Mouse (Mus musculus): Measurements from ENCODE around the gene Inhbe. TPM values are rescaled to one million over a fixed set of nuclear protein-coding genes. Genes with fewer than 3 reads are reported as not detected.

The Inhbe gene
- total and polyA plus RNA-seq, 3 experiments: 0.01 to 0.11 TPM; not detected in 1

GRCm38 (mm10) chr10:127340577-127341359 is 13.4 kb downstream of the Inhbe start:
- Histone ChIP-seq H3K27me3 (ENCODE audit: insufficient read depth, low read length) (peaks cover 56% of the 10 kb centered on the region), H3K4me1 (ENCODE audit: insufficient read depth, low read depth, low read length) (peaks cover 65% of the 10 kb centered on the region), H3K9me3 (replicated peaks) (peaks cover 6% of the 10 kb centered on the region), H3K36me3 (replicated peaks) (no peaks in the 10 kb centered on the region), H3K4me3 (ENCODE audit: low read depth, low read length) (peak overlapping the region; percentile 54; the same call in 1 of the 2 replicates)
- DNase-seq (ENCODE audit: low spot score): no peak
- no peak for TF ChIP-seq POLR2AphosphoS5 (IDR thresholded peaks at IDR 0.05; ENCODE audit: insufficient replicate concordance, low read depth, low read length)
- ATAC-seq (ENCODE audit: extremely low read depth, insufficient number of reproducible peaks, low FRiP score, poor library complexity, severe bottlenecking): no peak

GRCm38 (mm10) chr10:127339683-127340576 is 14.3 kb downstream of the Inhbe start:
- ATAC-seq (ENCODE audit: extremely low read depth, insufficient number of reproducible peaks, low FRiP score, poor library complexity, severe bottlenecking) (no peak), DNase-seq (ENCODE audit: low spot score) (no peak)
- H3K9me3 ChIP-seq (replicated peaks): peaks cover 3% of the 10 kb centered on the region
- H3K4me1 ChIP-seq (ENCODE audit: insufficient read depth, low read depth, low read length): peaks cover 67% of the 10 kb centered on the region
- H3K4me3 ChIP-seq (ENCODE audit: low read depth, low read length): peak overlapping the region; percentile 71
- TF ChIP-seq POLR2AphosphoS5 (IDR thresholded peaks at IDR 0.05; ENCODE audit: insufficient replicate concordance, low read depth, low read length) (no peak), CTCF (IDR thresholded peaks at IDR 0.05; ENCODE audit: low read depth, low read length) (no peak), TAL1 (conservative IDR thresholded peaks at IDR 0.05; ENCODE audit: low read depth, low read length) (no peak), GATA2 (IDR thresholded peaks at IDR 0.05; ENCODE audit: borderline replicate concordance, low read depth, low read length) (no peak), GATA1 (IDR thresholded peaks at IDR 0.05; ENCODE audit: borderline replicate concordance, low read length) (no peak)
- H3K36me3 ChIP-seq (replicated peaks): no peaks in the 10 kb centered on the region
- H3K27me3 ChIP-seq (ENCODE audit: insufficient read depth, low read length): peaks cover 54% of the 10 kb centered on the region

DNA sequence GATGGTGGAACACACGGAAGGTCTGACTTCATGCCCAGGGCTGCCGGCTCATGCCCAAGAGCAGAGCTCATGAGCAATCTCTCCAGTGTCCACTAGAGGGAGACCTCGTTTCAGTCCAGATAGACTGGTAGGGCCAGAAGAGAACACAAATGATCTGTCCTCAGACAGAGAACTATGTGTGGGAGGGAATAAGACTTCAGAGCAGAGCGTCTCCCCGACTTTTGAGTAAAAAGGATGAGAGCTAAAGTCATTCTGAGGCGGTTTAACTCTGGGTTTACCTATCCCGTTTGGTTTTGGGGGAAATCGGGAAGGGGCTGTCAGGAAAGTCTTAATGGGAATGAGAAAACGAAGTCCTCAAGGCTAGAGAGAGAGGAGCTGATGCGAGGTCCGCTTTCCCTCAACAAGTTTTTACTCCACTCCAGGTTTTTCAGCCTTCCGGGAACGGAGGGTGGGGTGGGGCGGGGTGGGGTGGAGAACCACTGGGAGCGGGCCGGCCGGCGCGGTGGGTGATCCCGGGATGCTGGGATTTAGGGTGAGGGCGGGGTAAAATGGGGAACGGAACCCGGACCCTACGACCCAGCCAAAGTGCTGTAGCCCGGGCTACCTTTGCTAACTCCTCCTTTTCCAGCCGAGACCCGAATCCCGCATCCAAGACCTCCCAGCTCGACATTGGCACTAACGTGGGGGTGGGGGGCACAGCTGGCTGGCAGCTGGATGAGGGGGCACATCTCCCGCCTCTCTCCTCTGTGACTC is 15.1 kb downstream of the Inhbe start:
- peak overlapping the region; percentile 71 for H3K4me3 ChIP-seq (ENCODE audit: low read depth, low read length)
- no peaks in the 10 kb centered on the region for H3K9me3 ChIP-seq (replicated peaks)
- no peak for TF ChIP-seq GATA1 (IDR thresholded peaks at IDR 0.05; ENCODE audit: borderline replicate concordance, low read length)
- no peak for TF ChIP-seq TAL1 (conservative IDR thresholded peaks at IDR 0.05; ENCODE audit: low read depth, low read length)
- TF ChIP-seq POLR2AphosphoS5 (IDR thresholded peaks at IDR 0.05; ENCODE audit: insufficient replicate concordance, low read depth, low read length): no peak
- peak; percentile 77 for TF ChIP-seq CTCF (IDR thresholded peaks at IDR 0.05; ENCODE audit: low read depth, low read length)
- TF ChIP-seq GATA2 (IDR thresholded peaks at IDR 0.05; ENCODE audit: borderline replicate concordance, low read depth, low read length): no peak
- DNase-seq (ENCODE audit: low spot score) (peak; percentile 84), ATAC-seq (ENCODE audit: extremely low read depth, insufficient number of reproducible peaks, low FRiP score, poor library complexity, severe bottlenecking) (peak; percentile 75)
- H3K4me1 ChIP-seq (ENCODE audit: insufficient read depth, low read depth, low read length): peaks cover 67% of the 10 kb centered on the region
- peaks cover 48% of the 10 kb centered on the region for H3K27me3 ChIP-seq (ENCODE audit: insufficient read depth, low read length)
- H3K36me3 ChIP-seq (replicated peaks): no peaks in the 10 kb centered on the region

DNA sequence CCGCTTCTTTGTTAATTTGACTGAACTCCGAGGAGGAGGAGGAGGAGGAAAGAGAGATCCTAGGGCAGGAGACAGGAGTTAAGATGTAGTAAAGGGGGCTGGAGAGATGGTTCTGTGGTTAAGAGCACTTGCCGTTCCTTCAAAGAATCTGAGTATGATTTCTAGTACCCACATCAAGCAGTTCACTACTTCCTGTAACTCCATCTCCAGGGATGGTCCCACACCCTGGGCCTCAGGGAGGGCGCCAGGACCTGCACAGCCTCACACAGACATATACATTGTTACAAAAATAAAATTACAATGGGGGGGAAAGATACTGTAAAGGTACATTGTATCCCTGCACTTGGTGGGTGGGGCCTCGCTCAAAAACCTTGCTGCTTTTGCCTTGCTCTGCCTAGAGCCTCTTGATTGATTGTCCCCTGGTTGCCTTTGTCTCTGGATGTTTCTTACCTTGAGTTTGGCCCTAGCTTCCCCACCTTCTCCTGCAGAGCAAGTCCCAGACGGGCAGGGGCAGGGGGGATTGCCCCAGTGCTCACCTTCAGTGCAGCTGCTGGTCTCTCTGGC is 16.6 kb downstream of the Inhbe start:
- Histone ChIP-seq H3K27me3 (ENCODE audit: insufficient read depth, low read length) (peaks cover 48% of the 10 kb centered on the region), H3K4me3 (ENCODE audit: low read depth, low read length) (no peak overlapping the region), H3K4me1 (ENCODE audit: insufficient read depth, low read depth, low read length) (peaks cover 66% of the 10 kb centered on the region), H3K36me3 (replicated peaks) (peaks cover 3% of the 10 kb centered on the region), H3K9me3 (replicated peaks) (no peaks in the 10 kb centered on the region)
- ATAC-seq (ENCODE audit: extremely low read depth, insufficient number of reproducible peaks, low FRiP score, poor library complexity, severe bottlenecking): no peak
- TF ChIP-seq GATA1 (IDR thresholded peaks at IDR 0.05; ENCODE audit: borderline replicate concordance, low read length): no peak
- TF ChIP-seq GATA2 (IDR thresholded peaks at IDR 0.05; ENCODE audit: borderline replicate concordance, low read depth, low read length): no peak
- no peak for TF ChIP-seq TAL1 (conservative IDR thresholded peaks at IDR 0.05; ENCODE audit: low read depth, low read length)
- no peak for TF ChIP-seq POLR2AphosphoS5 (IDR thresholded peaks at IDR 0.05; ENCODE audit: insufficient replicate concordance, low read depth, low read length)
- no peak for TF ChIP-seq CTCF (IDR thresholded peaks at IDR 0.05; ENCODE audit: low read depth, low read length)
- no peak for DNase-seq (ENCODE audit: low spot score)

DNA sequence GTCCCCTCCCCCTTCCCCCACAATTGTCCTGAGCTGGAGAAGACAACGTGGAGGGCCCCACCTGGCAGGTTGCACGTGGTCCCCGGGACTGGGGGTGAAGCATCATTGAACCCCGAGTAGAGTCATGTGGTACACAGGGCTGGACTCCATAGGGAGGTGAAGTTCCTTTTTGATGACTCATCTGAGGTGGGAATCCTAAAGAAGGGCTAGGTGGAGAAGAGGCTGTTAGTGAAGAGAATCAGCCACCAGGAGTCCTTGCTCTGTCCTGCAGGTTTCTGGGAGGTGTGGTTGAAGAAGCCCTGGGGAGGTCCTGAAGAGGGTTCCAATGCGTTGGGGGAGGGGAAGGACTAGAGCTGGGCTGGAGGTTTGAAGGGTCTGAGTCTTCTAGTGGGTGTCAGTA is 17.3 kb downstream of the Inhbe start:
- ATAC-seq (ENCODE audit: extremely low read depth, insufficient number of reproducible peaks, low FRiP score, poor library complexity, severe bottlenecking) (no peak), DNase-seq (ENCODE audit: low spot score) (no peak)
- peaks cover 64% of the 10 kb centered on the region for H3K4me1 ChIP-seq (ENCODE audit: insufficient read depth, low read depth, low read length)
- TF ChIP-seq POLR2AphosphoS5 (IDR thresholded peaks at IDR 0.05; ENCODE audit: insufficient replicate concordance, low read depth, low read length) (no peak), GATA2 (IDR thresholded peaks at IDR 0.05; ENCODE audit: borderline replicate concordance, low read depth, low read length) (no peak), TAL1 (conservative IDR thresholded peaks at IDR 0.05; ENCODE audit: low read depth, low read length) (no peak), CTCF (IDR thresholded peaks at IDR 0.05; ENCODE audit: low read depth, low read length) (no peak), GATA1 (IDR thresholded peaks at IDR 0.05; ENCODE audit: borderline replicate concordance, low read length) (no peak)
- H3K4me3 ChIP-seq (ENCODE audit: low read depth, low read length): no peak overlapping the region
- H3K27me3 ChIP-seq (ENCODE audit: insufficient read depth, low read length): peaks cover 43% of the 10 kb centered on the region
- H3K9me3 ChIP-seq (replicated peaks): no peaks in the 10 kb centered on the region
- peaks cover 9% of the 10 kb centered on the region for H3K36me3 ChIP-seq (replicated peaks)
